Mouse (Mus musculus): ENCODE results near the gene Mef2b.

The Mef2b gene

GRCm38 (mm10) chr8:70139026-70139857, at the start of gene Mef2b, which contains the start of the genes Rfxank and Borcs8:
Gene Mef2b, plus strand, starts transcription at chr8:70139711.
Gene Rfxank, minus strand, starts transcription at chr8:70139154.
Gene Borcs8, plus strand, starts transcription at chr8:70139499.
- peak; percentile 99 for DNase-seq

- no peak for DNase-seq
Observed at GRCm38 (mm10) chr8:70092786-70093185, 46.7 kb upstream of the Mef2b start.

DNA sequence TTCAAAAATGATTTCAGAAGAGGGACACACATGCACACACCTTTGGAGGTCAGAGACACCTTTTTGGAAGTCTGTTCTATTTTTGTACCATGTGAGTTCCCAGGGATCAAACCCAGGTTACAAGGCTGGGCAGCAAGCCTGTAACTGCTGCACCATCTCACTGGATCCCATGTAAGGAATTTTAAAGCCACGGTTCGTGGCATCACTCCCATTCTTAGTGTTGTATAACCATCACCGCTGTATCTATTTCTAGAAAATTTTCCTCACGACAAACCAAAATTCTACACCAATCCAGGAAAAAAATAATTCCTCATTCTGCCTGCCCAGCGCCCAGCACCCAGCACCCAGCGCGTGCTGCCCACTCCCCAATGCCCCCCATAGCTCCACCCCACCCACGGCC, 40.2 kb upstream of the Mef2b start:
- DNase-seq = no peak

- no peak for DNase-seq
Observed at GRCm38 (mm10) chr8:70100241-70100640, 39.3 kb upstream of the Mef2b start.

DNA sequence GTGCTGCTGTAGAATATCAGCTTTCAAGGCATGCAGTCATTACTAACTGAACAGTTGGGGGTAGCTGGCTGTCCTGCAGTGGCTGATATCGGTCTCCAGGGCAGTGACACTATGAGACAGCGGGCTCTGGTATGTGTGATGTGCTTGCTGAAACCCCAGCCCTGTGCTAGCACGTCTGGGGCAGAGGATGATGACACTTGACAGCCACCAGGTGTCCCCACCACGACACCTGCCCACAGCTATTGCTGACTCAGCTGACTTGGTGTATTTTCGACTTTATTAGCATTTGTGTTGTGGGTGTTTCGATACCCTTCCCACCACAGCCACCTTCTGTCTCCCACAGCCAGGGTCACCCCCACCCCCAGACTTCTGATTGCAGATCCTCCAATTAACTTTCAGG, 35.0 kb upstream of the Mef2b start:
- peak; percentile 61 for DNase-seq

- DNase-seq = no peak
Observed at GRCm38 (mm10) chr8:70104922-70105321, 34.6 kb upstream of the Mef2b start.

DNA sequence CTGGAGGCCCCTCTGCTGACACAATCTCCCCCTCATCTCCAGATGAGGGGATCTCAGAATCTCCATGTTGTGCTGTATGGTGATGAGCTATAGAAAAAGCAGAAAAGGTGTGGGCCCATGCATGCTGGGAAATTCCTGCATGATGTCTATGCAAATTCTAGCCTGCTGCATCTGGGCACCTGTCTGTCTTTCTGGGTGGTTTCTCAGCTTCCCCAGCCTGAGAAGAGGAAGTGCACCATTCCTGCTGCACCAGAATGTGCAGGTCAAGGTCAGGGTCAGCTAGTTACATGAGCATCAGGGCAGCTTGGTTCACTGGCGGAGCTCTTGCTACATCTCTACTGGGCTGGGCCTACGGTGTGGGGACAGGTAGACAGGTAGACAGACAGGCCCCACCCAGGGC, 29.1 kb upstream of the Mef2b start:
- no peak for DNase-seq

- DNase-seq = no peak
Observed at GRCm38 (mm10) chr8:70111192-70111795, 28.2 kb upstream of the Mef2b start.

- DNase-seq = peak; percentile 55
Observed at GRCm38 (mm10) chr8:70112401-70113016, 27.0 kb upstream of the Mef2b start.

DNA sequence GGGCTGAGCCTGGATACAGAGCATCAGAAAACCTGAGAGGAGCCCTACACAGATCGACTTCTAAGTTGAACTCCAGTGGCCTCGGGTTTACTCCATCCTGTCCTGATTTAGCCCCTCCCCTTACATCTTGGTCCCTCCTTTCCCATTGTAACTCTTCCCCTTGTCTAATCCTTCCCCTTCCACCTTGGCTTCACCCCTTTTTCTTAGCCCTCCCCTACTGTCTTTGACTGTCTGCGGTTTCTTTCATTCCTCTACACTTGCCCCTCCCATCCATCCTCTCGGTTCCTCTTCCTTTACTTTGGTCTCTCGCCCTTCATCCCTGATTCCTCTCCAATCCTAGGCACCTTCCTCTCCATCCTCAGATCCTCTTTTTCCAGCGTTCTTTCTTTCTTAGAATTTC, 25.0 kb upstream of the Mef2b start:
- no peak for DNase-seq

DNA sequence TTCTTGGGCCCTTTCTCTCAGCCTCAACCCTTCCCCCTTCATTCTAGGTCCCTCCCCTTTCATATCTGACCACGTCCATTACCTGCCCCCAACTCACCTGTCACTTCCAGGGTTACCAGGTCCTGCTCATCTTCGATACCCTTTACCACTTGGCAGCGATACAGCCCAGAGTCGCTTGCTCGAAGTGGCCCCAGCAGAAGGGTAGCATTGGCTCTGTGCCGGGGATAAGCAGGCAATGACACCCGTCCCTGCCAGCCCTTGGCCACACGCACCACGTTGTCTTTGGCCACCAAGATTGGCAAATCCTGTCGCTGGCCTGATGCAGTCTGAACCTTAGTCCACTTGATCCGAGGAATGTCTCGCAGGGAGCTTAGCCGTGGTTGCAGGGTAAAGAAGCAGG, 24.6 kb upstream of the Mef2b start:
- DNase-seq = no peak

GRCm38 (mm10) chr8:70117611-70118010, 21.9 kb upstream of the Mef2b start:
- DNase-seq = peak; percentile 55

- DNase-seq = peak; percentile 57
Observed at GRCm38 (mm10) chr8:70118726-70119700, 20.5 kb upstream of the Mef2b start.

- peak; percentile 92 for DNase-seq
Observed at GRCm38 (mm10) chr8:70120667-70121066, 18.8 kb upstream of the Mef2b start, which contains the start of gene Ncan. Gene Ncan, minus strand, starts transcription at chr8:70120873.

- no peak for DNase-seq
Observed at GRCm38 (mm10) chr8:70122863-70123262, 16.6 kb upstream of the Mef2b start.

DNA sequence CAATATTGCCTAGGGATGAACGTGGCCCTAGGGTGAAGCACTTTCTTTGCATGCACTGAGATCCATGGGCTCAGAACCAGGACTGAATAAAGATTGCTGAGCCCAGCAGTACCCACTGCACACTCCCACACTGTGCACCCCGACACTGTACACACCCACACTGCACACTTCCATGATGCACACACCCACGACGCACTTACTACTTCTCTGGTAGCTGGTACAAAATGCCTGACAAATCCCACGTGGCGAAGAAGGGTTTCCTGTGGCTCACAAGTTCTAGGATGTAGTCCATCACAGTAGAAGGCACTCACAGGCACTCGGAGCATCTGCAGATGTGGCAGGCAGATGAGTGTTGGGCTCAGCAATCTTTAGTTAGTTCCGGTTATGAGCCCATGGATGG, 14.5 kb upstream of the Mef2b start:
- DNase-seq = no peak

GRCm38 (mm10) chr8:70128435-70128834, 11.1 kb upstream of the Mef2b start:
- DNase-seq = no peak

- peak; percentile 25 for DNase-seq
Observed at GRCm38 (mm10) chr8:70129309-70129952, 10.1 kb upstream of the Mef2b start.

DNA sequence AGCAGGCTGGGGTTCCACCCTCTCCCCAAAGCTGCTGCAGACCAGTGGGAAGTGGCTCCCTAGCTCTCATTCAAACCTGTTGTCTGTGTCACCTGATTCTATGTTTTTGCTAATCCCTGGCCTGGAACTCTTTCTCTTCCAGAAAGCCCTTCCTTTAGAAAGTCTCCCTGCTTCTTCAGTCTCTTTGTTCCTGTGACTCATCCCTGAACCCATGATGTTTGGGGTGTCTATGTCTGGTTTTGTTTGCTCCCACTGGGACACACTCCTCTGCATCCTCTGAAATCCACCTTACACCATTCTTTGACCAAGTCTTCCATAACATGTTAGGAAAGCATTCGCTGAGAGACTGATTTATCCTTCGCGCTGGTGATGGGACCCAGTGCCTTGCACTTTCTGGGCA, 9.4 kb upstream of the Mef2b start:
- no peak for DNase-seq

DNA sequence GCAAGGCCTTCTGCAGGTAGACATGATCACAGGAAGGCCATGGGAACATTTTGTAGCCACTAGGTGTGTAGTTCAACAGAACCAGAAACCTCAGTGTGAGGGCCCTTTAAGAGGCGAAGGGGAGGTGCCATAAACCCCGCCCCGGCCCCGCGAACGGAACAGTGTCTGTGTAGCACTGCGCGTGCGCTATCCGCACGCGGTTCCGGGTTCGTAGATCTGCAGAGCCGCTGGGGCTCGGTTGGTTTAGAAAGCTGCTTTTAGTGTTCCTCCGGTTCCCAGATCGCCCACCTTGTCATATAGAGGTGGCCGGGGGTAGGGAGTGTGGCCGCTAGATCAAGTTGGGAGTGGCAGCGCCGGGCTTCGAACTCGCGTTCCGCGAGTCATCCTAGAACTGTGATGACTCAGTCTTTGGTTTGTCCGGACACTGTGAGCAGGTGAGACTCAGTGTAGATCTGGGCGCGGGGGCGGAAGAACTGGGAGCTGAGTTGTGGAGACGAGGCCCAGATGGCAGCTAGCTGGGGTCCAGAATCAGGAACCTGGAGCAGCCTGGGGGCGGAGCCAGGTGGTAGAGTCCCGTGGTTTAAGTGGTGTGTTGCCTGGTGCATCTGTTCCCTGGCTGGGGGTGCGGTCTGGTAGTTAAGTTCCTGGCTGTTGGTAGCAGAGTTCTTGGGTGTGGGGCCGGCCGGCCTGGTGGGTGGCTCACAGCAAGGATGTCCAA, 8.2 kb upstream of the Mef2b start, which contains the start of gene Nr2c2ap:
Gene Nr2c2ap (plus strand): TSS at position 168 of the 718 bp plus-strand sequence.
- DNase-seq = peak; percentile 90

- no peak for DNase-seq
Observed at GRCm38 (mm10) chr8:70134086-70134485, 5.4 kb upstream of the Mef2b start.

All from retina, postnatal 1 day (tissue).